Mouse (Mus musculus) retina, embryonic 14.5 days (tissue): ENCODE data around the gene Psma5.
"Not testable (repeated sequence)": the region's sequence is repeated elsewhere in the genome, so short reads cannot be mapped to it uniquely, and the experiment has no call there.

ENCODE experiments used
- DNase-seq: peaks from one replicate; pipeline ENCODE4 v3.0.0-alpha.2; 2015; ENCODE audit warnings: low spot score

Psma5 gene

DNA sequence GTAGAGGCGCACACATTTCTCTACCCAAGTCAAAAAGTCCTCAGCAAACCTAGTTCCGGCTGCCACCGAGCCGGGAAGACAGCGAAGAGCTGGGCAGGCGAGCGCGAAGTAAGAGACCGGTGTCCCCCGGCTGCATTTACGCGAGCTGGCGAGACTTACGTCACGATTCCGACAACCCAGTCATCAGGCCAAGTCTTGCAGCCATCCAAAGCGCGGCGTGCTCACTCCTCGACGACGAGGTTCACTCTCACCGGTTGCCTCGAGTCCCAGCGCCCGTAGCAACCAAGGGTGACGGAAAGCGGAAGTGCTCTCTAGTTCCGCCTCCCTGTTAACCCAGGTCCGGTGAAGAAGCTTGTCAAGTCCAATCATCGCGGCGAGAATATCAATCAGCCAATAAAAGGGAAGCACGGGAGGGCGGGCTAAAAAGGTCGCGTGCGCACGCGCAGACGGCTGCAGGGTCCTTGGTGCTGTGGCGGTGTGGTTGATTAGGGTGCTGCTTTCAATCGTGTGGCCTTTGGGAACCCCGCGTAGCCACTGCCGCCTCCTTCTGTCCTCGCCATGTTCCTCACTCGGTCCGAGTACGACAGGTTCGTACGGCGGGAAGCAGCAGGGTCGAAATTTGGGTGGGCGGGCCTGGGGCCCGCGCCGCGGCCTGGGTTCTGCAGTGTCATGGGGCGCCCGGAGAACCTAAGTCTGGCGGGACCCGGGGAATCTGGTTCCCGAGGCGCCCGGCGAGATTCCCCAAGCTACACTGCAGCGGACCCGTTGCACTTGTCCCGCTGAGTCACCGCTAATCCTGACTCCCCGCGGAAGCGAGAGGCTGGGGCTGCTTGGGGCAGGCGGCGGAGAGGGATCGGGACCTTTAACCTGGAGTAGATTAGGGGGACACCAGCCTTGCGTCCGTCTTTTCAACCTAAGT is at the start of gene Psma5:
Gene Psma5 (plus strand): TSS at position 208 of the 919 bp plus-strand sequence.
- peak; percentile 99 for DNase-seq

DNA sequence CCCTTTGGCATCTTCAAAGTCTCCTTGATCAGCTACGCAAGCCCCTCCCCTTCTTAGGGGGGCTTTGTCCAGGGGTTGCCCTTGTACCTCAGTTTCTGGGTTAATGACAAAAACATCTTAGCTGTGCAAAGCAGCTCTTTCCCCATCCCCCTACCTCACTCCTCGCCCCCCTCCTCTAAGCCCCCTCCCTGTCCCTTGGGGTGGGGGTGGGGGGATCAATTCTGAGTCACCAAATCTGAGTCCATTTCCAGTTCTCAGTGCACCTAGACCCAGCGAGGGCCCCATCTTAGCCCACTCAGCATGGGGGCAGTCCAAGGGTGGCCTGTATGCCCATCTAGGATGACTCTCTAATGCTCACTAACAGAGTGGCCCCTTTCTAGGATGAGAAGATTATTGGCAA is 47.7 kb upstream of the Psma5 start:
- no peak for DNase-seq

DNA sequence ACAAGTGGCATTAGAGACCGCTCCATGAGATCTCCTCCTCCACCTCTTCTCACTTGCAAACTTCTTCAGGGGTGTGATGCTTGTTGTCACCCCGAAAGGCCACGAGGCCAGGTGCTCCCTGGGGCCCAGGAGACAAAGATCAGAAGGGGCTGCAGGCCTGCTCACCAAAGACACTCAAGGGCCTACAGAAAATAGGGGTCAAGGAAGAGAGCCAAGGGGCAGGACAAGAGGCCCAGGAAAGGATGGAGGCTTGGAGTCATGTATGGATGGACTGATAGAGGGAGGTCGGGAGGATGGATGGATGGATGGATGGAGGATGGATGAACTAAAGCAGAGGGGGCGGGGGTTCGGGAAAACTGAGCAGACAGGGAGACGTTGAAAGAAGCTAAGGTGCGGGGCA is 47.2 kb upstream of the Psma5 start:
- DNase-seq, result no peak

DNA sequence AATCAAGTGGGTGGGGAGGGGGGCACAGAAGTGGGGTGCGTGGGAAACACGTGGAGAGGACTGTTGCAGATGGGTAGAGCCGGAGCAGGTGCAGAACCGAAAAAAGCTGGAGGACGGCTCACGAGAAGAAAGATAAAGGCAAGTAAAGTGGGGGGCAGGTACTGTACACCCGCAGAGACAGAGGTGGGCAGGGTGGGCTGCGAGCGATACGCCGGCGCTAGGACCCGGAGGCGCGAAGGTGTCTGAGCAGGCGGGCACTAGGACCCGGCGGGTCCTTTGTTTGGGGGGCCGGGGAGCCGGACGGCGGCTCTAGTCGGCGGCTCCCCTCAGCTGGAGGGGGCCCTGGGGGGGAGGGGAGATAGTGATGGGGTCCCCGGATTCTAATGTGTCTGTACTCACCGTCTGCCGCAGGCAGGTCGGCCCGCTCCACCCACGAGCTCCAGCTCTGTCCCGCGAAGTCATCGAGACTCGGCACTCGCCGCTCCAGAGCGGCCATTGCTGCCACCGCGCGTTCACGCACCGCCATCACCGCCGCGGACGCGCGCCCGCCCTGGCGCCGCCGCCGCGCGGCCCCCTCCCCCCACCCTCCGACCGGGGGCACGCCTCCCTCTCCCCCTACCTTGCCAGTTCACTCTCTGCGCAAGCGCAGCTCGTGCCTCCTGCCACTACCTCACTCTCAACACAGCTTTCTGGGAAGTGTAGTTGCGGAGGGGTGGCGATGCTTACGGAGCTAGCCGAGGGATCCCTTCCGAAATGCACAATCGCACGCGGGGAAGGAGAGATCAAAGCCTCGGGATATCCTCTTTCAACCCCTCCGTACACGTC is 46.6 kb upstream of the Psma5 start:
- DNase-seq, result peak; percentile 98

DNA sequence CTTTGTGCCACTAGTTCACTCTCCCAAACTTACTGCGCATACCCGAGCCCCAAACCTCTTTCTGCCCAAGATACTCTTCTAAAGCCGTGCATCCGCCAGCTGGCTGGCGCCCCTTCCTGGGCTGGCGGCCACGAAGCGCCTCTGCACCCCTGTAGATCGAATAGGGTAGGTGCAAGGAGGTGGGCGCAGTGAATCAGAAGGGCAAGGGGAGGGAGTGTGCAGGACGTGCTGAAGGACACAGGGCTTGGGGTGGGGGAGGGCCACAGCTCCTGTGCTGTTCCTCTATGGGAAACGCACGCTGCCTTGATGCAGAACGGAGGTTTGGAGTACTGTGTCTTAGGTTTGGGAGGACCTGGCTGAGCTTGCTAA is 46.0 kb upstream of the Psma5 start, which contains the start of gene Atxn7l2:
Gene Atxn7l2 (minus strand): TSS at position 164 of the 369 bp plus-strand sequence.
- no peak for DNase-seq

DNA sequence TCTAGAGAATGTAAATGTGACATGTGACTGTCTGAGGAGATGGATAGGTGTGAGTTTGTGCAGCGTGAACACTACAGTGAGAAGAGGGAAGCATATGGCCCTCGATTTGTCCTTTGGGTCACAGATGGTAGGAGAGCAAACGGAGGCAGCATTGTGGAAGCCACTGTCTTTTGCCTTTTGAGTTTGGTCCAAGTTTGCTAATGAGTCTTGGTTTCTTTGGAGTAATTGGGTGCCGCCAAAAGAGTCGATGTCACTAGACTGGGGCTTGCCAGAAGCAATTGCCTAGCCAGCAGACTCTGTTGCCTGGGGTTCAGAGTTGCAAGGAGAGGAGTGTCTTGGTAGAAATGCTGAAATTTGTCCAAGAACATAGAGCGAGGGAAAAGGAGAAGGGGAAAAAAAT is 44.9 kb upstream of the Psma5 start:
- DNase-seq, result no peak

DNA sequence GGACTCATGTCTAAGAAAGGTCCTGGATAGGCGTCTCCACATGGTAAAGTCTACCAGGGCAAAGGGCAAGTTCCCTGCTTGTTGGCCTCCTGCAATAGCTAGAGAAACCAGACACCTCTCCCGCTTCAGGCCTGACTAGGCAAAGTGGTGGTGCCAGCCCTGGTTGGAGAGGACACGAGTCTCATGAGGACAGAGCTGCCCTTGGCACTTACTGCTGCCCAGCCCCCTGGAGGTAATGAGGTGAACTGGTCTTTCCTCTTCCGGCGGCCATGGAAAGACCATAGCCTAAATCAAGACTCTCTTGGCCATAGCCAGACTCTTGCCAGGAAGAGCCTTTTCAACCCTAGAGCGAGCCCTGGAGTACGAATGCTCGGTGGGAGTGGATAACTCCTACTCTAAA is 44.3 kb upstream of the Psma5 start:
- DNase-seq, result no peak

DNA sequence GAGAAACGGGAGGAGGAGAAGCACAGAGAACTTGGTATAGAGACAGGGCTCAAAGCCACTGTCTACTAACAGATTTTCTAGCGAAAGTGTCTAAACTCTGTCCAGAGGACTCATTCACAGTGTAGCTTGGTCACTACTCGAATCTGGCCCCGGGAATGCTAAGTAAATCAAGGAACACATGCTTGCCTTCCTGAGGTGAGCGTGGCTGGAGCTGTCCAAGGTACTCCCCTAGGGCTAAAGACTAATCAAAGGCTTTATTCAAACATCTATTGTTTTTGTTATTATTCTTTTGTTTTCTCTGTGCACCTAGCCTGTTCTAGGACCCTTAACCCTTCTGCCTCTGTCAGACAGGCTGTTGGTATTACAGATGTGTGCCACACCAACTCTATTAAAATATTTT is 42.0 kb upstream of the Psma5 start:
- peak; percentile 31 for DNase-seq

DNA sequence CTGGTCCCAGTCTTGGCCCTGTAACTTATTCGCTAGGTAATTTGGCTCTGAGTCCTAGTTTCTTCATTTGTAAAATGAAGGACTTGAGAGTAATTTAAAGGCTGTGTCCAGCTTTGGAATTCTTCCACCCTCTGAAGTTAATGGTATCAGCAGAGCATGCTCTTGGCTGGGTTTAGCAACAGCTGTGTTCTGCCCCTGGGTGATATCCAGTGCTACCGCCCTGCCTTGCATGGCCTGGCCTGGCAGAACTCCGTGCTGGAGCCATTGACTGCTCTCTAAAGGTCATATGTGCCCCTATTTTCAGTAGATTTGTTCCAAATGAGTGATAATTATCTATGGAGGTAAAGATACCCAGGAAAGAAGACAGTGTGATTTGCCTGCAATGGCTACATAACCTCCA is 36.1 kb upstream of the Psma5 start:
- DNase-seq, result no peak

DNA sequence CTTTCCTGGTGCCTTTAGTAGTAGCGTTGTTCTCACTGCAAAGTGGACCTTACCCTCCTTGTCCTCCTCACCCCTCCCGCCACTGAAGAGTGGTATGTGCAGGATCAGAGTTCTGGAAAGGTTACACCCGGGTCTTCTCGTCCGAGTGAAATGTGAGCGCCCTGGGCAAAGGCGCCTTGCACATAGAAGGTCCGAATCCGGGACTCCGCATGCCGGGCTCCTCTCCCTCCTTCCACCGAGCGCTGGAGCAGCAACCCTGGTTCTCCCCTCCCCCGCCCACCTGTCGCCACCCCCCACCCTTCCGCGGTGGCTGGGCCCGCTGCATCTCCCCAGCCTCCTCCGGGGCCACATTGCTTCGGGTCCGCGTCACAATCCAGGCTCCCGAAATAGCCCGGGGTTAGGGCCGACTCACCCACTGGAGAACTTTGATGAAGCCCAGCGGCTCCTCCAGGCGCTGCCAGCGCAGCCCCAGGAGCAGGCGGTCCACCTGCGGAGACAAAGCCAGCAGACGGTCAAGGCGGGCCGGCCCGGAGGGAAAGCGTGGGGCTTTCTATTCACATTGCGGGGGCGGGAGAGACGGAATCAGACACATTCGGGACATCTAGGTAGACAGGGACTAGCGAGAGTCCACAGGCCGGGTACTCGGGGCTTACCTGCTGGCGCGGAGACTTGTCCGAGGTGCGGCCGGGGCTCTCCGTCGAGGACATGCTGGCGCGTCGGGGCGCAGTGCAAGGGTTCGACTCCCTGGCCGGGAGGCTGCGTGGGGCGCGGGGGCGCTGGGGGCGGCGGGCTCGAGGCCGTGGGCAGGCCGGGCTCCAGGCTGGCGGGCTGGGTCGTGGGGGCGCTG is 30.8 kb upstream of the Psma5 start:
- DNase-seq, result no peak

DNA sequence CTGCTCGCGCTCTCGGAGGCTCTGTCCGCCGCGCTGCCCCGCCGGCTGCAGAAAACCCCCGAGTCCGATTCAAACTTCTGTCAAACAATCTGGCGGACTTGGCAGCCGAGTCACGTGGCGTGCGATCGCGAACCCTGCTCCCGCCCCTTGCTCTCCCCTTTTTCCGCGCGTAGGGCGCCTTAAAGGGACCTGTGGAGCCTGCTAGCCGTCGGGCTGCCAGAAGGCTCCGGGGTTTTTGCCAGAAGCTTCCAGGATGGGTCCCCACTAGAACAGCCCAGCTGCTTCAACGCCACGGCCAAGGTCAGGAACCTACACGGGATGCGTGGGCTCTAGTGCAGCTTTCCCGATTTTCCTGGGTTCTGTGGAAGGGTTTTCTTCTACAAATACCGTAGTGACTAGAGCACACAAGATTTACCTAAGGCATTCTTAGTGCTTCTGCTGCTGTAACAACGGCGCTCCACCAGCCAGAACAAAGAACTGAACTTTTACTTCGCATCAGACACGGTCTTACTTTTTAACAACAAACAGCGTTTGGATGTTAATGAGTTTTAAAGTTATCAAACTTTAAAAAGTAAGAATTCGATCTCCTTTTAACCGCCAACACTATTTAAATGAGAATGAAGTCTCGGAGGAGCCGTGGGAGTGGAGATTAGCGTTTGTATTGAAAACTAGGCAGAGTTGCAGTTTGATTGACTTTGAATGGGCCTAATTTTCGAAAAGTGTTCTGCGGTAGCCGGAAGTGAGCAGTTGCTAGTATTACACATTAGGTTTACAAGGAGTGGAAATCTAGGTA is 30.0 kb upstream of the Psma5 start, which contains the start of gene Sypl2:
Gene Sypl2 (minus strand): TSS at position 91 of the 793 bp plus-strand sequence.
- DNase-seq, result peak; percentile 65

DNA sequence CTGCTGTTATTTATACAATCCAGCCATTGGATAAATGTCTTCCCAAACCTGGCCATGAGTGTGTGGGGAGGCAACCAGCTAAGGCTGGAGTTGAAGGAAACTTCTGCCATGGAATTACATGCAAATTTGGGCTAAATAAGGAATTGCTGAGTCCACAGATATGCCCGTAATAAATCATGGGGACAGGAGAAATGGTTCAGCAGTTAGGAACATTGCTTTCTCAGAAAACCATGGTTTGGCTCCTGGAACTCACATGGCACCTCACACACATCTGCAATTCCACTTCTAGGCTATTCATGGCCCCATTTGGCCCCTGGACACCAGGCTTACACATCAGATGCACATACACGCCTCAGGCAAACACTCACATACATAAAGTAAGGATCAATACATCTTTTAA is 29.2 kb upstream of the Psma5 start:
- DNase-seq, result no peak

DNA sequence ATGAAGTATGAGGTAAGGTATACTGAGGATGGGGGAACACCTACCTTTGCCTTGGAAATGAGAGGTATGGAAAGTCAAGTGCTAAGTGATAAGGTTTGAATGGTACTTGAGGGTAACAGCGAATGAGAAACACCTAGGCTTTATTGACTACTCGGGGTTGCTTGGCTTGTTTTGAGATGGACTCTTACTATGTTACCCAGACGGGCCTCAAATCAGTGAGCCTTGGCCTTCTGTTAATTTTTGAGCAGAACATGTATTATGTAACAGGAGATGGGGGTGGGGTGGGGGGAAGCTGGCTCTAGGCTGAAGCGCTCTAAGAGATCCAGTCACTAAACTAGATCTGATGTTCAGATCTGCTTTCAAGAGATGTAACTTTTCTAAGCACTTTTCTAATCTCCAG is 25.1 kb upstream of the Psma5 start:
- no peak for DNase-seq

DNA sequence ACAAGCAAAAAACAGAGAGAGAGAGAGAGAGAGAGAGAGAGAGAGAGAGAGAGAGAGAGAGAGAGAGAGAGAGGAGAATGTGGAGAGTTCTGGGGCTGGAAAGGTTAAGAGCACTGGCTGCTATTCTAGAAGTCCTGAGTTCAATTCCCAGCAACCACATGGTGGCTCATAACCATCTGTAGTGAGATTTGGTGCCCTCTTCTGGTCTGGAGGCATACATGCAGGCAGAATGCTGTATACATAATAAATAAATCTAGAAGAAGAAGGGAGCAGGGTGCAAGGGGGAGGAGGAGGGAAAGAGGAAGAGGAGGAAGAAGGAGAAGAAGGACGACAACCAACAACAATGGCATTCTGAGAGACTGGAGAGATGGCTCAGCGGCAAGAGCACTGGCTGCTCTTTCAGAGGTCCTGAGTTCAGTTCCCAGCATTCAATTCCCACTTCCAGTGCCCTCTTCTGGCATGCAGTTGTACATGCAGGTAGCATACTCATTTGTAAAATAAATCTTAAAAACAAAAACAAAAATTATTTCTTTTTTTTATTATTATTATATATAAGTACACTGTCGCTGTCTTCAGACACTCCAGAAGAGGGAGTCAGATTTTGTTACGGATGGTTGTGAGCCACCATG is 19.1 kb upstream of the Psma5 start:
- DNase-seq, result not testable (repeated sequence)

DNA sequence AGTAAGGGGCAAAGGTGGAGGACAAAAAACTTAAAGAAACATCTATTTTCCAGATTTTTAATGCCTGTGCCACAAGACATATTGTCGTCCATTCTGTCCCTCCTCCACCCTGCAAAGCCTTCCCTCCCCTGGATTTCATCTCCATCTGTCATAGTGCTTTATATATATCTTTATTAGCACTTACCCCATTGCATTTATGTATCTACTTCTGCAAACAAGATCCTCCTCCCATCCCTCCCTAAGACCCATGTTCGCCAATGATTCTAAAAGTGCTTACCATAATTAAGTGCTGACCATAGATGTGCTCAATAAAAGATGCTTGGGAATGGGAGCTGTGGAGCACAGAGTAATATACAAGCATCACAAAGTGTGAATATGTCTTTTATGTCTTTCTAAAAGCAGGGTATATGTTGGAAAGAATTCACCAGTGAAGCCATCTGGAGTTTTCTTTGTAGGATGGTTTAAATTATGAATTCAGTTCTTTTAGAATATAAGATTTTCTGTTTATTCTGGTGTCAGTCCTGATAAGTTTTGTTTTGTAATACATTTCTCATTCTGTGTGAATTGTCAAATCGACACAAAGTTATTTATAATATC is 15.4 kb upstream of the Psma5 start:
- no peak for DNase-seq

DNA sequence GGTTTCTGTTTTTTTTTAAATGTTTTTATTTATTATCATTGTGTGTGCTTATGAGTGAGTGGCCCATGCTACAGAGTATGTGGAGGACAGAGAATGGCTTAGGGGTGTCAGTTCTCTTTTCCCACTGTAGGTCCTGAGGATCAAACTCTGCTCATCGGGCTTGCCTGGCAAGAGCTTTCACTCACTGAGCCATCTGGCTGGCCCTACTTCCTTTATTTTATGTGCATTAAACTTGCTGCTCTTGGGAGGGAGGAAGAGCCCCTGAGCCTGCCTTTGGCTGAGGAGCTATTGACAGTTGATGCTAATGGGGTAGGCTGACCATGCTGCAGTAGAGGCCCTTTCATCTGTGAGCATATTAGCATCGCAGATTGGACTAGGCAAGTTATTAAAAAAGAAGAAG is 9.9 kb upstream of the Psma5 start:
- DNase-seq, result no peak

DNA sequence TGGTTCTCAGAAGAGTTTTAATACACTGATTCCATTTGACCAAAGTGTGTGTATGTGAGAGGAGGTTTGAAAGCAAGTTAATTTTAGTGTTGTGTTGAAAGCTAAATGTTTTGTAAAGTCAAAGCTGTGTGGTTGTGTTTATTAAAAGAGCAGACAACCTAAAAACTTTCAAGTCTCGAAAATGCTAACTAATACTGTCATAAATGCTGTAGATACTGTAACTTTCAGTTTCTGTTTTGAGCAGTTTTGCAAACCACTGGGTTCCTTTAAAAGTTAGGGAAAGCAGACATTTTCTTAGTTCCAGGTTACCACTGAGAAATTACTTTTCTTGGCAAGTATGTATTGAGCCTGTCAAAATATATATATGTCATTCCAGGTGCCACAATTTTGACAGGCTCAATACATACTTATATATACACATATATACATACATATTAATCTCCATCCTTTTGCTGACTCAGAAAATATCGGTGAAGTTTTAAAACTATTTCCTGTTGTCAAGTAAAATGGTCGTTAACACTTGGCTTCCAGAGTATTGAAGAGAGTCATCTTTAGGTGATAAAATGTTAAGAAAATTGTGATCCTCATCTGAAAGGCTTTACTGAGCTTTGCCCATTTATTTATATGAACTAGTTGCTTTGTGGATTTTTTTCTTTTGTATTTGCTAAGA is 1.2 kb downstream of the Psma5 start:
- DNase-seq, result no peak

DNA sequence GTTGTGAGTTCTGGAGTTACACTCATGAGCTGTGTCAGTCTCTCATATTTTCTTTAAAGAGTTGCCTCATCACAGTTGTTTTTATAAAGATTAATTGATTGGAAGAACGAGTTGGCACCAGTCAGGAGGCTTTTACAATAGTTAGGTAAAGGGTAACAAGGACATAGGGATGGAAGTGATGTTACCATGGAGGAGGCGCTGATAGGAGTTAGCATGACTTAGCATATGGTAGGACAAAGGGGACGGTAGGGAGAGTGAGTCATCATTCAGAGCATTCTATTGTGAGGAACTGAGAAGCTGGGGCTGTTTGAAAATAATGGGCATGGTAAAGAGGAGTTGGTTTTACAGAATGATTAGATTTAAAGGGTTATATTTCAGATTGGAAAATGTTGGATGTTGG is 2.6 kb downstream of the Psma5 start:
- DNase-seq, result no peak

DNA sequence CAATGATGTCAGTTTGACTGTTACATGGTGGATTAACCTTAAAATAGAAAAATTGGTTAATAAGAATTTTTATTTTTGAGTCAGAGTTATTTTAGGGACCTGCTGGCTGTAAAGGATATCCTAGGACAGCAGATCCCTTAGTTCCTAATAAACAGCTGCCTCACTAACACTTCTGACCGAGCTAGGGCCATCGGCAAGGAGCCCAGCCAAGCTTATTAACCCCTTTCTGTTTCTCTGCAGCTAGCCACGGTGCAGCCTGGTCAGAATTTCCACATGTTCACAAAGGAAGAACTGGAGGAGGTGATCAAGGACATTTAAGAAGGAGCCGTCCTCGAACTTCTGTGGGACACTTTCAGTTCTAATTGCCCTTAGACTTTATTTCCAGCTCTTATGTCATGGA is 22.8 kb downstream of the Psma5 start:
- not testable (repeated sequence) for DNase-seq
